Mouse (Mus musculus) thymus, adult 2 months (tissue): ENCODE measurements around the gene Sbk2.

Source experiments
- CTCF ChIP-seq: fragments of 200-500 bp; IDR thresholded peaks from 2 replicates; pipeline ENCODE4 v1.5.1; 2012; ENCODE audit warnings: mild to moderate bottlenecking, control low read depth, low read length, moderate library complexity, borderline replicate concordance; ENCODE audit not compliant: control insufficient read depth, poor library complexity, insufficient read depth; ENCODE audit errors: extremely low read depth
- POLR2A ChIP-seq: fragments of 200-500 bp; IDR thresholded peaks from 2 replicates; pipeline ENCODE4 v1.6.1; 2012; ENCODE audit warnings: mild to moderate bottlenecking, low read length, control low read depth, moderate library complexity; ENCODE audit not compliant: control insufficient read depth, poor library complexity, insufficient read depth; ENCODE audit errors: extremely low read depth

- TF ChIP-seq POLR2A (no peak), CTCF (no peak)
Measured at GRCm38 (mm10) chr7:4953815-4954445, 10.3 kb downstream of the Sbk2 start.
